Mouse (Mus musculus) adrenal gland (tissue): Measurements from ENCODE around the gene Erich4.

Source experiments
- intact Hi-C: fragments of 180-260 bp; cut with DNase I; formaldehyde crosslinking; loops from one replicate; pipeline ENCODE4 v1.15.1; 2025

Gene Erich4

GRCm38 (mm10) chr7:25624851-25625250, 9.2 kb upstream of the Erich4 start:
- intact Hi-C loops = loop anchor here (5.0 to 10.0 kb wide), 2 partner anchors 37 to 1020 kb away; no protein-coding TSS in a partner anchor

- intact Hi-C loops = loop anchor here (5.0 to 10.0 kb wide), 2 partner anchors 38 to 1019 kb away; no protein-coding TSS in a partner anchor
Observed at GRCm38 (mm10) chr7:25623857-25624370, 8.2 kb upstream of the Erich4 start.

- intact Hi-C loops = loop anchor here (5.0 to 10.0 kb wide), 2 partner anchors 42 to 1016 kb away; no protein-coding TSS in a partner anchor
Observed at GRCm38 (mm10) chr7:25620751-25621150, 5.1 kb upstream of the Erich4 start.

- intact Hi-C loops = loop anchor here (5.0 to 10.0 kb wide), 2 partner anchors 42 to 1015 kb away; no protein-coding TSS in a partner anchor
Observed at GRCm38 (mm10) chr7:25620101-25620500, 4.4 kb upstream of the Erich4 start.

GRCm38 (mm10) chr7:25619722-25619991, 4.0 kb upstream of the Erich4 start:
- intact Hi-C loops = no loop called here

GRCm38 (mm10) chr7:25618865-25619721, 3.4 kb upstream of the Erich4 start, which contains the start of gene Dmac2:
Gene Dmac2, plus strand, starts transcription at chr7:25619414.
- intact Hi-C loops = no loop called here

- intact Hi-C loops = no loop called here
Observed at GRCm38 (mm10) chr7:25617376-25618160, 1.9 kb upstream of the Erich4 start.

GRCm38 (mm10) chr7:25614831-25615705, 624 bp downstream of the Erich4 start:
- intact Hi-C loops = no loop called here

GRCm38 (mm10) chr7:25614086-25614485, 1.6 kb downstream of the Erich4 start:
- intact Hi-C loops = no loop called here

- intact Hi-C loops = no loop called here
Observed at GRCm38 (mm10) chr7:25611501-25611900, 4.2 kb downstream of the Erich4 start.

- intact Hi-C loops = no loop called here
Observed at GRCm38 (mm10) chr7:25610056-25610455, 5.6 kb downstream of the Erich4 start.

- intact Hi-C loops = no loop called here
Observed at GRCm38 (mm10) chr7:25607196-25607595, 8.5 kb downstream of the Erich4 start.

- intact Hi-C loops = no loop called here
Observed at GRCm38 (mm10) chr7:25606625-25607063, 9.0 kb downstream of the Erich4 start.

GRCm38 (mm10) chr7:25601346-25601745, 14.3 kb downstream of the Erich4 start:
- intact Hi-C loops = no loop called here

GRCm38 (mm10) chr7:25600666-25601065, 15.0 kb downstream of the Erich4 start:
- intact Hi-C loops = no loop called here

GRCm38 (mm10) chr7:25599663-25600062, 16.0 kb downstream of the Erich4 start:
- intact Hi-C loops = loop anchor here (5.0 kb wide), 2 partner anchors 112 to 172 kb away; no protein-coding TSS in a partner anchor

- intact Hi-C loops = no loop called here
Observed at GRCm38 (mm10) chr7:25593859-25594258, 21.8 kb downstream of the Erich4 start.

GRCm38 (mm10) chr7:25591226-25591625, 24.5 kb downstream of the Erich4 start:
- intact Hi-C loops = no loop called here

- intact Hi-C loops = no loop called here
Observed at GRCm38 (mm10) chr7:25585351-25586204, 30.1 kb downstream of the Erich4 start.

GRCm38 (mm10) chr7:25584651-25585050, 31.0 kb downstream of the Erich4 start:
- intact Hi-C loops = no loop called here
